Mouse (Mus musculus): ENCODE measurements at regions not wholly inside any gene's neighbourhood (a gene's known extent, or its start where the extent isn't known, plus 50 kb on each side); places are given as distances from the start of the nearest gene placed in this dataset.

- no peak for DNase-seq
These were observed 333.5 kb downstream of the Phf3 start for GRCm38 (mm10) chr1:30540088-30540698.

GRCm38 (mm10) chr1:30536989-30537975, 336.4 kb downstream of the Phf3 start:
- no peak for DNase-seq

- DNase-seq = no peak
These were observed 356.4 kb downstream of the Phf3 start for GRCm38 (mm10) chr1:30517348-30517747.

GRCm38 (mm10) chr1:30515846-30516245, 357.9 kb downstream of the Phf3 start:
- DNase-seq = no peak

- peak; percentile 6 for DNase-seq
These were observed 370.5 kb downstream of the Phf3 start for GRCm38 (mm10) chr1:30503224-30503623.

- DNase-seq = no peak
These were observed 413.3 kb downstream of the Phf3 start for GRCm38 (mm10) chr1:30460295-30460958.

- DNase-seq = no peak
These were observed 435.8 kb downstream of the Phf3 start for GRCm38 (mm10) chr1:30437964-30438363.

- DNase-seq = no peak
These were observed 457.1 kb downstream of the Phf3 start for GRCm38 (mm10) chr1:30416582-30416981.

GRCm38 (mm10) chr1:30414881-30415439, 458.8 kb downstream of the Phf3 start:
- DNase-seq = no peak

All from right cerebral cortex, postnatal 4 days (tissue).